ENCODE assay signal across 19 mouse cellular contexts in the genomic region with DNA sequence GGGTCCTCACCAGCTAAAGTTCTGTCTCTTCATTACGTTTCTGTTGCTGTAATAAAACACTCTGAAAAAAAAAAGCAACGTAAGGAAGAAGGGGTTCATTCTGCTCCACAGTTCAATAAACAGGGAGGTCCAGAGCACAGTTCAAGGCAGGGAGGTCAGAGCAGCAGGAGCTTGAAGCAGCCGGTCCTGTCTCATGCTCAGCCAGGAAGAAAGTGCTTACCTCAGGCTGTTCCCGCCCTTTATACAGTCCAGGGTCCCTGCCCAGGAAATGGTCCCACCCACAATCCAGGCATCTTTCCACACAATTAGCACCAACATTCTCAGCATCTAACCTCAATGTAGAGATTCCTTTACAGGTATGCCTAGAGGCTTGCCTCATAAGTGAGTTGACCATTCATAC. TPM values are rescaled to one million over a fixed set of nuclear protein-coding genes. Genes with fewer than 3 reads are reported as not detected.
A peak's percentile ranks its signal among the peaks of the same experiment; 100 is the strongest.
DNase-seq lines count a peak whose midpoint lies in the region; ATAC-seq and TF ChIP-seq lines count a peak whose summit lies in the region.
"Had no signal": no experiment of that assay in that cellular context is flagged by ENCODE, and none has a peak within 500 bp of the region (broad histone marks: within the 10 kb centered on the region; RNA-seq: fewer than 3 reads in every experiment).

No protein-coding gene starts in this region.

- WGBS in kidney, adult 2 months, result 10% methylated on average over 4 of the region's 4 CpGs
- WGBS in kidney, embryonic 15.5 days, result 24% methylated on average over 4 of the region's 4 CpGs

- H3K4me2 ChIP-seq in kidney, embryonic 15.5 days, result no peak overlapping the region
- H3K4me2 ChIP-seq: embryonic facial prominence, embryonic 12.5 days; forebrain, embryonic 15.5 days; heart, embryonic 12.5 days; hindbrain, embryonic 14.5 days had no signal

- ATAC-seq in kidney, embryonic 15.5 days (replicated peaks; ENCODE audit: low FRiP score), result no peak
- ATAC-seq: CD4-positive, CD25-positive, alpha-beta regulatory T cell, adult 4 months; forebrain, embryonic 15.5 days had no signal

- no peak overlapping the region for H3K4me3 ChIP-seq in kidney, adult 2 months (ENCODE audit: insufficient read depth, low read depth, low read length)
- H3K4me3 ChIP-seq in kidney, embryonic 15.5 days (replicated peaks), result no peak overlapping the region
- H3K4me3 ChIP-seq: embryonic facial prominence, embryonic 12.5 days; forebrain, embryonic 15.5 days; heart, embryonic 12.5 days; hindbrain, embryonic 10.5 days had no signal

- no peak for TF ChIP-seq CTCF in kidney, adult 2 months (conservative IDR thresholded peaks at IDR 0.05; ENCODE audit: insufficient read depth, insufficient read length, low read depth, low read length)

- no peak for TF ChIP-seq POLR2A in kidney, adult 2 months (IDR thresholded peaks at IDR 0.05; ENCODE audit: low read depth, low read length)

- no peaks in the 10 kb centered on the region for H3K27me3 ChIP-seq in kidney, adult 2 months (replicated peaks; ENCODE audit: control insufficient read depth, insufficient read depth, low read length)
- peaks cover 27% of the 10 kb centered on the region for H3K27me3 ChIP-seq in kidney, embryonic 15.5 days

- H3K36me3 ChIP-seq in kidney, adult 2 months (ENCODE audit: control insufficient read depth, insufficient read depth, low read length), result no peaks in the 10 kb centered on the region
- H3K36me3 ChIP-seq in kidney, embryonic 15.5 days, result no peaks in the 10 kb centered on the region
- H3K36me3 ChIP-seq: embryonic facial prominence, embryonic 12.5 days; forebrain, embryonic 15.5 days; heart, embryonic 12.5 days; hindbrain, embryonic 10.5 days had no signal

- H3K9ac ChIP-seq in kidney, embryonic 15.5 days, result no peak overlapping the region
- H3K9ac ChIP-seq: embryonic facial prominence, embryonic 12.5 days; forebrain, embryonic 15.5 days; heart, embryonic 12.5 days; hindbrain, embryonic 14.5 days had no signal

- no peaks in the 10 kb centered on the region for H3K9me3 ChIP-seq in kidney, embryonic 15.5 days (replicated peaks)
- H3K9me3 ChIP-seq: embryonic facial prominence, embryonic 12.5 days; forebrain, embryonic 15.5 days; hindbrain, embryonic 10.5 days had no signal

- H3K4me1 ChIP-seq in kidney, adult 2 months (ENCODE audit: control insufficient read depth, insufficient read depth, low read length), result no peaks in the 10 kb centered on the region
- peaks cover 6% of the 10 kb centered on the region for H3K4me1 ChIP-seq in kidney, embryonic 15.5 days
- H3K4me1 ChIP-seq: embryonic facial prominence, embryonic 12.5 days had no signal

- H3K27ac ChIP-seq in kidney, adult 2 months (ENCODE audit: insufficient read depth, low read depth, low read length), result no peak overlapping the region
- no peak overlapping the region for H3K27ac ChIP-seq in kidney, embryonic 15.5 days
- H3K27ac ChIP-seq: embryonic facial prominence, embryonic 12.5 days; forebrain, embryonic 15.5 days; hindbrain, embryonic 10.5 days; hindbrain, embryonic 14.5 days had no signal

- DNase-seq in kidney, adult 2 months, result peak; percentile 74
- peak; percentile 55 for DNase-seq in ZHBTc4 (ENCODE audit: low read depth, low spot score)
- DNase-seq in kidney, postnatal 14 days, result peak; percentile 12
- no peak for DNase-seq in layer of hippocampus, adult 9-10 months (ENCODE audit: low spot score)
- no peak for DNase-seq in cerebellum, adult 9-11 months
- DNase-seq: adrenal gland, adult 8-10 months; cerebellum, adult 11 months; cerebellum, adult 8-10 months; cerebellum, postnatal 25 days; gastrocnemius, postnatal 10 days had no signal

RNA-seq across cellular contexts. Expression of gene Htr5a, which starts 3.9 kb away (rescaled TPM):
- not detected in 2 replicates for polyA plus RNA-seq in kidney, adult 2 months (2012; rRNA removed)
- not detected in 2 replicates for polyA plus RNA-seq in kidney, embryonic 15.5 days (2015; fragmentation: Nextera tagmentation; extraction: Ambion mirVana)
- polyA plus RNA-seq: CD4-positive, CD25-positive, alpha-beta regulatory T cell, adult 4 months; forebrain, embryonic 11.5 days; heart, embryonic 12.5 days; heart, embryonic 16.5 days had no signal

RNA-seq across cellular contexts. Expression of gene Paxip1, which starts 46.6 kb away (rescaled TPM):
- polyA plus RNA-seq in kidney, adult 2 months (2012; rRNA removed), result 18.1 and 18.6 TPM in 2 replicates
- 36.8 and 40.2 TPM in 2 replicates for polyA plus RNA-seq in kidney, embryonic 15.5 days (2015; fragmentation: Nextera tagmentation; extraction: Ambion mirVana)

Comparison
In these comparisons a context has a peak if more than half of its experiments do, and no peak if none do; other contexts are left out.
1. DNase-seq: peak in kidney, adult 2 months (single experiment), ZHBTc4 (single experiment) and kidney, postnatal 14 days (single experiment); none in layer of hippocampus, adult 9-10 months (single experiment) and cerebellum, adult 9-11 months (single experiment).